Mouse (Mus musculus) testis, adult 2 months (tissue): ENCODE data around the gene Vps51.
A peak's percentile ranks its signal among the peaks of the same experiment; 100 is the strongest.

Source experiments
- CTCF ChIP-seq: fragments of 200-500 bp; IDR thresholded peaks from 2 replicates; pipeline ENCODE4 v1.5.1; 2012; ENCODE audit warnings: low read depth, mild to moderate bottlenecking, inconsistent platforms, low read length, moderate library complexity; ENCODE audit not compliant: control insufficient read depth, insufficient read depth, insufficient replicate concordance
- POLR2A ChIP-seq: fragments of 200-500 bp; IDR thresholded peaks from 2 replicates; pipeline ENCODE4 v1.6.1; 2012; ENCODE audit warnings: low read depth, mild to moderate bottlenecking, inconsistent platforms, low read length, moderate library complexity; ENCODE audit not compliant: control insufficient read depth

- peak; percentile 78 for TF ChIP-seq POLR2A
- TF ChIP-seq CTCF: no peak
These were observed at the start of gene Vps51 for GRCm38 (mm10) chr19:6076564-6077393.
